Mouse (Mus musculus) lung, postnatal 0 days (tissue): Measurements from ENCODE around the gene Zzef1.

Experiments used
- CTCF ChIP-seq: IDR thresholded peaks from 2 replicates; pipeline ENCODE4 v1.5.1; 2016; ENCODE audit warnings: antibody characterized with exemption, mild to moderate bottlenecking
- EP300 ChIP-seq: IDR thresholded peaks from 2 replicates; pipeline ENCODE4 v1.6.1; 2016; ENCODE audit warnings: antibody characterized with exemption, mild to moderate bottlenecking, control low read depth

- peak; percentile 91 for TF ChIP-seq CTCF
- TF ChIP-seq EP300, result 0 out of 2 replicates have a peak, but pooled peaks have one; percentile 13
Observed at GRCm38 (mm10) chr11:72940208-72941143, 144.4 kb downstream of the Zzef1 start.
